Mouse (Mus musculus) adipocyte (in vitro differentiated cells): Measurements from ENCODE around the gene Gin1.
A peak's percentile ranks its signal among the peaks of the same experiment; 100 is the strongest.

Experiments used
- DNase-seq: peaks from one replicate; pipeline ENCODE4 v3.0.0-alpha.2; 2016; ENCODE audit warnings: low spot score

The Gin1 gene

GRCm38 (mm10) chr1:97787674-97788073, 17.7 kb downstream of the Gin1 start:
- DNase-seq = no peak

- DNase-seq = no peak
These were observed 18.5 kb downstream of the Gin1 start for GRCm38 (mm10) chr1:97788490-97788889.

- DNase-seq = no peak
These were observed 24.1 kb downstream of the Gin1 start for GRCm38 (mm10) chr1:97794110-97794509.

- no peak for DNase-seq
These were observed 26.0 kb downstream of the Gin1 start for GRCm38 (mm10) chr1:97795936-97796335.

- DNase-seq = peak; percentile 64
These were observed 32.4 kb downstream of the Gin1 start for GRCm38 (mm10) chr1:97802207-97802902.

- DNase-seq = no peak
These were observed 34.5 kb downstream of the Gin1 start for GRCm38 (mm10) chr1:97804520-97804919.

- DNase-seq = peak; percentile 71
These were observed 39.4 kb downstream of the Gin1 start for GRCm38 (mm10) chr1:97809255-97809912.

- no peak for DNase-seq
These were observed 51.3 kb downstream of the Gin1 start for GRCm38 (mm10) chr1:97821282-97821681.

- no peak for DNase-seq
These were observed 52.2 kb downstream of the Gin1 start for GRCm38 (mm10) chr1:97822203-97822602.

GRCm38 (mm10) chr1:97822904-97823303, 52.9 kb downstream of the Gin1 start:
- DNase-seq = no peak

- no peak for DNase-seq
These were observed 57.6 kb downstream of the Gin1 start for GRCm38 (mm10) chr1:97827566-97827965.

- no peak for DNase-seq
These were observed 58.1 kb downstream of the Gin1 start for GRCm38 (mm10) chr1:97828087-97828486.

- DNase-seq = no peak
These were observed 63.7 kb downstream of the Gin1 start for GRCm38 (mm10) chr1:97833466-97834353.

GRCm38 (mm10) chr1:97834354-97834822, 64.4 kb downstream of the Gin1 start:
- DNase-seq = no peak
